Comparison of ENCODE assay signal across 16 mouse cellular contexts in genomic region chr6:80865809-80866603, GRCm38 (mm10).
"Had no signal": no experiment of that assay in that cellular context is flagged by ENCODE, and none has a peak within 500 bp of the region (broad histone marks: within the 10 kb centered on the region; RNA-seq: fewer than 3 reads in every experiment).

No protein-coding gene starts in this region.

- DNase-seq: kidney, adult 18-20 months; kidney, postnatal 10 days; kidney, postnatal 4 days; liver; liver, embryonic 13.5 days; liver, postnatal 0 days; lung, postnatal 36 days; retina, postnatal 1 day; right cerebral cortex, postnatal 4 days; spleen, adult 18-20 months; thymus, adult 2 months; thymus, postnatal 36 days had no signal

- H3K4me1 ChIP-seq: limb, embryonic 12.5 days; liver, embryonic 13.5 days; midbrain, embryonic 15.5 days; neural tube, embryonic 12.5 days had no signal

- H3K9me3 ChIP-seq: limb, embryonic 12.5 days; liver, embryonic 13.5 days; midbrain, embryonic 15.5 days; neural tube, embryonic 12.5 days had no signal

- H3K27me3 ChIP-seq: limb, embryonic 12.5 days; liver, embryonic 13.5 days; midbrain, embryonic 15.5 days; neural tube, embryonic 12.5 days had no signal

- H3K36me3 ChIP-seq: limb, embryonic 12.5 days; liver, embryonic 13.5 days; midbrain, embryonic 15.5 days; neural tube, embryonic 12.5 days had no signal

- H3K9ac ChIP-seq: limb, embryonic 12.5 days; liver, embryonic 13.5 days; liver, postnatal 0 days; midbrain, embryonic 15.5 days; neural tube, embryonic 12.5 days had no signal

- H3K27ac ChIP-seq: limb, embryonic 12.5 days; liver, embryonic 13.5 days; midbrain, embryonic 15.5 days; neural tube, embryonic 12.5 days had no signal

- ATAC-seq: liver, postnatal 0 days; lung, postnatal 0 days; midbrain, embryonic 15.5 days had no signal

- H3K4me2 ChIP-seq: limb, embryonic 12.5 days; liver, embryonic 13.5 days; midbrain, embryonic 15.5 days; neural tube, embryonic 12.5 days had no signal

- H3K4me3 ChIP-seq: limb, embryonic 12.5 days; liver, embryonic 13.5 days; midbrain, embryonic 15.5 days; neural tube, embryonic 12.5 days had no signal
